Mouse (Mus musculus) mammary gland, adult 2 months (tissue): ENCODE measurements around the gene Gm7233. TPM values are rescaled to one million over a fixed set of nuclear protein-coding genes. Genes with fewer than 3 reads are reported as not detected.

ENCODE experiments used
- polyA plus RNA-seq: library from polyadenylated mRNA; depleted of rRNA; stranded (reverse); fragments of >200 nt; gene quantifications from 2 replicates; pipeline ENCODE4 v1.2.3, GENCODE M21; 2012; ENCODE audit warnings: low replicate concordance; rRNA removed

The Gm7233 gene
- polyA plus RNA-seq: not detected in 2 replicates

GRCm38 (mm10) chr14:43179567-43179966, at the start of gene Gm7233:
Gene Gm7233, plus strand, starts transcription at chr14:43179867.

GRCm38 (mm10) chr14:43235204-43235603, 55.5 kb downstream of the Gm7233 start, which contains the start of gene Gm8122:
Gene Gm8122, minus strand, starts transcription at chr14:43235304.

Other genes starting within 250 kb of the Gm7233 start
- not detected in 2 replicates for gene Gm8082, start 186.2 kb upstream of the Gm7233 start, polyA plus RNA-seq
- gene Gm10376, start 164.2 kb upstream of the Gm7233 start, polyA plus RNA-seq: not detected in 2 replicates
- gene Gm8094, start 103.2 kb upstream of the Gm7233 start, polyA plus RNA-seq: not detected in 2 replicates
- not detected in 2 replicates for gene Gm8104, start 79.3 kb upstream of the Gm7233 start, polyA plus RNA-seq
- not detected in 2 replicates for gene Gm8122, start 55.4 kb downstream of the Gm7233 start, polyA plus RNA-seq
- not detected in 2 replicates for gene Gm8126, start 78.8 kb downstream of the Gm7233 start, polyA plus RNA-seq
- not detected in 2 replicates for gene Gm9732, start 95.2 kb downstream of the Gm7233 start, polyA plus RNA-seq
- not detected in 2 replicates for gene Gm8127, start 114.0 kb downstream of the Gm7233 start, polyA plus RNA-seq
- gene 1700001F09Rik, start 167.9 kb downstream of the Gm7233 start, polyA plus RNA-seq: not detected in 2 replicates
- gene Gm8138, start 236.5 kb downstream of the Gm7233 start, polyA plus RNA-seq: not detected in 2 replicates